ENCODE assay signal across 1 mouse cellular context in genomic region chr9:66685730-66686129, GRCm38 (mm10).
TF ChIP-seq lines count a peak whose summit lies in the region.

No protein-coding gene starts in this region.

TF ChIP-seq in ES-E14, 5 proteins besides CTCF, POLR2A, EP300 and RAD21 (continued from another document):
- TF ChIP-seq HCFC1 (IDR thresholded peaks at IDR 0.05; ENCODE audit: borderline replicate concordance, insufficient read depth, low read length) = no peak
